Mouse (Mus musculus) heart, embryonic 14.5 days (tissue): ENCODE data around the gene P2ry1. TPM values are rescaled to one million over a fixed set of nuclear protein-coding genes. Genes with fewer than 3 reads are reported as not detected.

Source experiments
- ATAC-seq: fragments of 200-750 bp; cut with Nextera tagmentation; 2 replicates; pipeline ENCODE4 v1.8.0; 2017; ENCODE audit warnings: low read depth, moderate TSS enrichment; ENCODE audit not compliant: insufficient number of reproducible peaks, insufficient read depth, low FRiP score
- H3K27ac ChIP-seq, 2 experiments: fragments of 200-500 bp in 1 of 2; fragments of 300-500 bp in 1 of 2; sonication (generic) in 1 of 2; replicated peaks in 1 of 2; 2 replicates each; pipeline ENCODE4 v1.5.1; 2012 to 2014; ENCODE audit warnings: low read depth in 2 of 2, low read length in 2 of 2, control low read depth in 1 of 2, mild to moderate bottlenecking in 1 of 2, mixed read lengths in 1 of 2; ENCODE audit not compliant: control insufficient read depth in 1 of 2, insufficient read depth in 1 of 2
- H3K27me3 ChIP-seq: fragments of 300-500 bp; sonication (generic); 2 replicates; pipeline ENCODE4 v1.6.1; 2014; ENCODE audit warnings: mild to moderate bottlenecking, low read length, control low read depth; ENCODE audit not compliant: control insufficient read depth, insufficient read depth
- H3K36me3 ChIP-seq: fragments of 300-500 bp; sonication (generic); 2 replicates; pipeline ENCODE4 v1.6.1; 2014; ENCODE audit warnings: mild to moderate bottlenecking, control low read depth, low read length, mixed read lengths; ENCODE audit not compliant: control insufficient read depth, insufficient read depth
- H3K4me1 ChIP-seq, 2 experiments: fragments of 200-500 bp in 1 of 2; fragments of 300-500 bp in 1 of 2; sonication (generic) in 1 of 2; 2 replicates each; pipeline ENCODE4 v1.6.1; 2012 to 2014; ENCODE audit warnings: low read length in 2 of 2, control low read depth in 1 of 2, mixed read lengths in 1 of 2; ENCODE audit not compliant: control insufficient read depth in 2 of 2, insufficient read depth in 2 of 2
- H3K4me2 ChIP-seq: fragments of 300-500 bp; sonication (generic); 2 replicates; pipeline ENCODE4 v1.6.1; 2014; ENCODE audit warnings: mild to moderate bottlenecking, low read length
- H3K4me3 ChIP-seq, 2 experiments: fragments of 200-500 bp in 1 of 2; fragments of 300-500 bp in 1 of 2; sonication (generic) in 1 of 2; 2 replicates each; pipeline ENCODE4 v1.5.1; 2012 to 2014; ENCODE audit warnings: low read length in 2 of 2, mild to moderate bottlenecking in 2 of 2, control low read depth in 1 of 2, low read depth in 1 of 2, moderate library complexity in 1 of 2; ENCODE audit not compliant: control insufficient read depth in 1 of 2, insufficient read depth in 1 of 2
- H3K9ac ChIP-seq: fragments of 300-500 bp; sonication (generic); 2 replicates; pipeline ENCODE4 v1.6.1; 2014; ENCODE audit warnings: mild to moderate bottlenecking, low read length
- H3K9me3 ChIP-seq: fragments of 300-500 bp; sonication (generic); 2 replicates; pipeline ENCODE4 v1.6.1; 2016; ENCODE audit warnings: low read length, control low read depth; ENCODE audit not compliant: control insufficient read depth
- WGBS: fragments of 180-500 bp; shearing (Covaris S2); extraction: QIAGEN DNeasy Blood & Tissue Kit; methylation state at CpG from one replicate; pipeline ENCODE4 v1.1.7; 2014; 5-methylcytosine and 5-hydroxymethylcytosine counted together
- polyA plus RNA-seq: library from polyadenylated mRNA; unstranded; fragments of >200 nt; fragmentation: Nextera tagmentation; extraction: Ambion mirVana; gene quantifications from 2 replicates; pipeline ENCODE4 v1.2.1, GENCODE M21; 2014

Gene P2ry1
- polyA plus RNA-seq: 5.4 and 5.9 TPM in 2 replicates

DNA sequence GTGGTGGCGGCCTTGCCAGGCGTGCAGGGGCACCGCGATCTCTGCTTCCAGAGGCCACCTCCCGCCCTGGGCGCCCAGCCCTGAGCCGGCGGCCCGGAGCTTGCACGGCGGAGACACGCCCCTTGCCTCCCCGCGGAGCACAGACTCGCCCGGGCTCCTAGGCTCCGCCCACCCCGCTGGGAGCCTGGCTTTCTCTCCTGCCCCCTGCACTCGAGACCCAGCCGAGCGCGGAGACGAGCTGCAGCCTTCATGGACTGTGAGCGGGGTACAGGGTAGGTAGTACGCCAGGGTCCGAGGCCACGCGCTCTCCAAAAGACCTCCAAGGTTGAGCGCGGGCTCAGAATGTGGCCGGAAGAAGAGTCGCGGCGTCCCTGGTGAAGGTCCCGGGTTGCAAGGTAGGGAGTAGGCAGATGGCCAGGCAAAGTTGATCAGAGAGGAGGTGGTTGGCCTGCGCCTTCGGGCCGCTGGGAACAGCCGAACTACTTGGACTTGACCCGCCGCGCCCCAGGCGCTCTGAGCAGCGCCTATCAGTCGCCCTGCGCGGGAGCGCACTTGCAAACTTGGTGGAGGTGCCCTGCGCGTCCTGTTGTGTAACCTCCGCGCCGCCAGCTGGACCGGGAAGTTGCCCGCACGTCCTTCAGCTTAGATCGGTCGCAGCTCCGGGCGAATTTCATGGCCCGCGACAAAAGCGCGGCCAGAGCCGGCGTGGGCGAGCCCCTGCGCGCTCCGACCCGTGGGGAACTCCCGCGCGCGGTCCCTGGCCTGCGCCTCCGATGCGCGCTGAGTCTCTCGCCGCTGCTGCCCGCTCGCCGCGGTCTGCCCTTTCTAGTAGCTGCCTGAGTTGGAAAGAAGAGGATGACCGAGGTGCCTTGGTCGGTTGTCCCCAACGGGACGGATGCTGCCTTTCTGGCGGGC, at the start of gene P2ry1:
Gene P2ry1 (plus strand): TSS at position 209 of the 915 bp plus-strand sequence.
- H3K9ac ChIP-seq: peak within 1 kb of the TSS; percentile 78
- 0 out of 2 replicates have a peak, but pooled peaks cover 7% of the 10 kb centered on the region for H3K36me3 ChIP-seq
- peak within 1 kb of the TSS; percentile 83 to 99 for H3K4me3 ChIP-seq
- WGBS: under 1% methylated on average over 90 of the region's 90 CpGs
- H3K27me3 ChIP-seq: 0 out of 2 replicates have a peak, but pooled peaks cover 10% of the 10 kb centered on the region
- peaks cover 0 to 9% of the 10 kb centered on the region in 2 experiments; a peak in 2 of 4 replicates for H3K4me1 ChIP-seq
- H3K9me3 ChIP-seq: no peaks in the 10 kb centered on the region
- H3K4me2 ChIP-seq: peak within 1 kb of the TSS; percentile 96
- H3K27ac ChIP-seq: peak within 1 kb of the TSS; percentile 61 to 71
- peak; percentile 97 for ATAC-seq

DNA sequence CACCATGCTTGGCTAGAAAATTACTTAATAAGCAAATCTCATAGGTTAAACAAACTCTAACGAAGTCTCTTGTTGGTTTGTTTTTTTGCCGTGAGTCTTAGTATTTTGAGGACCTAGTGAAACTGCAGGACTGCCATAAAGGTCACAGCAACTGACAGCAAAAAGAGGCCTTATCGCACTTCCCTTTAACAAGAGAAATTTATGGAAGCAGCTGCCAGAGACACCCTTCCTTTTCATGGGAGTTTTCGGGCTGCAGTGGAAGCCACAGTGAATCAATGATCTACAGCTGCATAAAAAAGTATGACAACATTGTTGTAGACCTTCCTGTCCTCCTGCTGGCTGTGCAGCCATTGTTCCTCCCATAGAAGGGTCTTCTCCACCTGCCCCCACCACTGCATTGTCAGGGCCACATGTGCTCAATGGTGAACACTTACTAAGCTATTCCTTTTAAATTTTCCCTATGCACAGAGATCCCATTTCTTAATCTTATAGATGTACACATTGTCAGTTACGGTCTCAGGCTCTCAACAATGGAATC, 49.3 kb upstream of the P2ry1 start:
- no peak for ATAC-seq
- Histone ChIP-seq H3K9ac (no peak overlapping the region), H3K4me2 (no peak overlapping the region), H3K36me3 (no peaks in the 10 kb centered on the region), H3K4me3 (no peak overlapping the region), H3K27ac (0 out of 4 replicates have a peak overlapping the region, but pooled peaks of 1 of the 2 experiments have one; percentile 28), H3K4me1 (no peaks in the 10 kb centered on the region), H3K9me3 (no peaks in the 10 kb centered on the region), H3K27me3 (no peaks in the 10 kb centered on the region)
- 64% methylated on average over 5 of the region's 5 CpGs for WGBS

DNA sequence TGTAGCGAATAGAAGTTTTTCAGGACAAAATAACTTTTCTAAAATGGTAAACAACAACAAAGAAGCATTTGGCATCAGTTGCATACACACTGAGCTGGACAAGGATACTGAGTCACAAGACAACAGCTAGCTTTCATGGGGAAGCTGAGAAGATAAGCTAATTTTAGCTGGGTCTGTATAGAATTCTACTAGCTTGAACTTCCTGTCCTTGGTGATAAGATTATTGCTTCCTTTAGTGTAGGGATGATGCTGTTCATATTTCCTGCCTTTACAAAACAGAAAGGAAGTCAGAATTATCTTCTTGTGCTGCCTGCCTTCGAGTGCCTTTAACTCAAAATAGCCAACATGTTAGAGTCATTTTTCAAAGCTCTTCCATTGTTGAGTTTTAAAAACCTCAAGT, 48.5 kb upstream of the P2ry1 start:
- Histone ChIP-seq H3K4me1 (no peaks in the 10 kb centered on the region), H3K9me3 (no peaks in the 10 kb centered on the region), H3K36me3 (no peaks in the 10 kb centered on the region), H3K27me3 (no peaks in the 10 kb centered on the region), H3K4me3 (no peak overlapping the region), H3K9ac (no peak overlapping the region), H3K27ac (no peak overlapping the region), H3K4me2 (no peak overlapping the region)
- no peak for ATAC-seq
- WGBS: 43% methylated on average over 2 of the region's 2 CpGs

DNA sequence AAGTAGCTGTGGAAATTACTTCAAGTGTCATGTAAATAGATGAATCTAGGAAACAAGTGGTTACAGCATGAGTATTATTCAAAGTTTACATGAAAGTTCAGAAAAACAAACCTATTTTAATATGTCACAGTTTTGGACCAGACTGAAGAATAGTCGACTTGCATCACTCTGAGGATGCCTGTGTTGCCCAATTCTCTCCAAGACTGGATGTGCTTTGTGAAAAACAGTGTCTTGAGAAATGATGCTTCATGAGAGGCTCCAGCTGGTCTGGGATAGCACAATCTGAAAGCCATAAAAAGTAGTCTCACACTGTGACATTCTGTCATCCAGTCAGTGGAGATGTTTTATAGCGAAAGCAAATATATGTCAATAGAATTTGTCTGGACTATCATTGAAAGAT, 43.8 kb upstream of the P2ry1 start:
- ATAC-seq: no peak
- 77% methylated on average over 2 of the region's 2 CpGs for WGBS

DNA sequence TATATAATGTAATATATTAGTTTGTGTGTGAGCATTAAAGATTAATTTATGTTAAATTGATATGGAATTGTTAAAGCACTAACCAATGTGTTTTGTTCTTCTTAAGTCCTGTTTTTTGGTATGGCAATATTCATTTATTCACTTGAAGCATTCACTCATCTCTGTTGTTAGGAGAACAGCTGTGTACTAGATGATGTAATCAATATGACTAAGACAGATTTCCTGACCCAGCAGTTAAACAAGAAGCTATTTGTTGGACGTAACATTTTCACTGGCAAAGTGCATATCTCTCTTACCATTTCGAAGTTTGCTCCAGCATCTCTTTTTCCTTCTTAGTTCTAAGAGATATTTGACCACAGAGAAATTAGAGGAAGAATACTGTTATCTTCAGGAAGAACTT, 37.5 kb upstream of the P2ry1 start:
- Histone ChIP-seq H3K27ac (no peak overlapping the region), H3K27me3 (no peaks in the 10 kb centered on the region), H3K9me3 (no peaks in the 10 kb centered on the region), H3K4me2 (no peak overlapping the region), H3K9ac (no peak overlapping the region), H3K4me3 (no peak overlapping the region), H3K36me3 (no peaks in the 10 kb centered on the region), H3K4me1 (no peaks in the 10 kb centered on the region)
- WGBS: 58% methylated on average over 2 of the region's 2 CpGs
- ATAC-seq: no peak

More for the DNA sequence above, 43.8 kb upstream of the P2ry1 start:
- H3K9ac ChIP-seq: no peak overlapping the region
- H3K27ac ChIP-seq: no peak overlapping the region
- no peak overlapping the region for H3K4me3 ChIP-seq
- H3K9me3 ChIP-seq: no peaks in the 10 kb centered on the region
- no peaks in the 10 kb centered on the region for H3K4me1 ChIP-seq
- H3K4me2 ChIP-seq: no peak overlapping the region
- no peaks in the 10 kb centered on the region for H3K36me3 ChIP-seq
- no peaks in the 10 kb centered on the region for H3K27me3 ChIP-seq

DNA sequence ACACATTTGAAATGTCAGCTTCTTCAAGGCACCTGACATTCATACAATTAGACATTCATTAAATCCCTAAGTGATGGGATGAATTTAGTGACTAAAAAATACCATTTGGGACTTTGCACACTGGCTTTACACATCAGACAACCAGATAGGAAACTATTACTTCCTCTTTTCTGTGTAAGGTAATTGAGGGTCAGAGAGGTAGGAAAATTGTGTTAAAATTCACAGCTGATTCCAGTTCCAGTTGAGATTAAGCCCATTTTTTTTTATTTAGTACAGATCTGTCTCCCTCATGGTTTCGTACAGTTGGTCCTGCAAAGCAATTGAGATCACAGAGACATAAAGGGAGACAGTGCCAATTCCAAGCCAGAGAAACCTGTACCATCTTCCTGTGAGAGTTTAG, 27.7 kb upstream of the P2ry1 start:
- H3K27ac ChIP-seq: no peak overlapping the region
- no peak for ATAC-seq
- no peaks in the 10 kb centered on the region for H3K36me3 ChIP-seq
- H3K27me3 ChIP-seq: no peaks in the 10 kb centered on the region
- WGBS: 76% methylated on average over 1 of the region's 1 CpGs
- no peaks in the 10 kb centered on the region for H3K4me1 ChIP-seq
- H3K9ac ChIP-seq: no peak overlapping the region
- H3K9me3 ChIP-seq: no peaks in the 10 kb centered on the region
- no peak overlapping the region for H3K4me3 ChIP-seq
- H3K4me2 ChIP-seq: no peak overlapping the region

DNA sequence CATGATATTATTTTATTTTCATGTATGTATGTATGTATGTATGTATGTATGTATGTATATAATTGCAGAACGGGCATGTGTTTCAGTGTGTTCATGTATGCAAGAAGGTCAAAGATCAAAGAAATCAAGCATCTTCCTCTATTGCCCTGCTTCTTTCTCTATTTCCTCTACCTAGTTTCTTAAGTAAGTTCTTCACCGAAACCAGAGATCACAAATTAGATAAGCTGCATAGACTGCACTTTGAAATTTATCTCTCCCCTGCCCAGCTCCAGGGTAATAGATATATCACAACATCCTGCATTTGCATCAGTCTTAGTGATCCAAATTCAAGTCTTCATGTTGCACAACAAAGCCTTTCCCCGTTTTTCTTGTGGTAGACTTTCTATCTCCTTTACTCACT, 20.5 kb upstream of the P2ry1 start:
- Histone ChIP-seq H3K4me1 (no peaks in the 10 kb centered on the region), H3K27ac (no peak overlapping the region), H3K36me3 (no peaks in the 10 kb centered on the region), H3K4me3 (no peak overlapping the region), H3K4me2 (no peak overlapping the region), H3K9me3 (no peaks in the 10 kb centered on the region), H3K27me3 (no peaks in the 10 kb centered on the region), H3K9ac (no peak overlapping the region)
- no peak for ATAC-seq
- 75% methylated on average over 3 of the region's 3 CpGs for WGBS
